In the genomic region with DNA sequence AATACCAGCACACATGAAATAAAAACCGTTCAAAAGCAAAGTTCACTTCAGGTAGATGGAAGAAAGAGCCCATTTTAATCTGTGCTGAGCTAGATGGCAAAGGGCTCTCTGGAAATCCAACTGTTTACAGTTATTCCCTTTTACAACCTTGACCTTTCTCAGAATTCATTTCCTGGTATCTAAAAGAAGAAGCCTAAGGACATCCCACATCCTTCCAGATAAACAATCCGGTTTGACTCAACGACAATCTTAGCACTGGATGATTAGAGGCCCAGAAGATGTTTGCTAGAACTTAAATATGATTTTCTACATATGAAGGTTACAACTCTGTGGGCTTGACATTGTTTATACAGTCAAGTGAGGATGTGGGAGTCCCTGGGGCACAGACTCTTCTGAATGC, we compare ENCODE assay signal across 18 mouse cellular contexts.
DNase-seq lines count a peak whose midpoint lies in the region; ATAC-seq lines count a peak whose summit lies in the region.
"Had no signal": no experiment of that assay in that cellular context is flagged by ENCODE, and none has a peak within 500 bp of the region (broad histone marks: within the 10 kb centered on the region; RNA-seq: fewer than 3 reads in every experiment).

No protein-coding gene starts in this region.

- no peaks in the 10 kb centered on the region for H3K27me3 ChIP-seq in heart, embryonic 16.5 days (ENCODE audit: control insufficient read depth, insufficient read depth, low read length)
- H3K27me3 ChIP-seq in heart, embryonic 11.5 days (ENCODE audit: control insufficient read depth, insufficient read depth, low read length): no peaks in the 10 kb centered on the region; the same call in 1 of the 2 replicates
- H3K27me3 ChIP-seq in liver, embryonic 16.5 days (ENCODE audit: control insufficient read depth, insufficient read depth, low read depth, low read length): no peaks in the 10 kb centered on the region
- H3K27me3 ChIP-seq in liver, embryonic 12.5 days (replicated peaks): no peaks in the 10 kb centered on the region
- H3K27me3 ChIP-seq in embryonic facial prominence, embryonic 15.5 days: no peaks in the 10 kb centered on the region
- peaks cover 2% of the 10 kb centered on the region; the same call in 1 of the 2 replicates for H3K27me3 ChIP-seq in limb, embryonic 13.5 days
- H3K27me3 ChIP-seq: hindbrain, embryonic 12.5 days had no signal

- no peak overlapping the region for H3K4me3 ChIP-seq in heart, embryonic 16.5 days (ENCODE audit: low read length)
- H3K4me3 ChIP-seq in heart, embryonic 11.5 days (ENCODE audit: low read depth, low read length): no peak overlapping the region
- no peak overlapping the region for H3K4me3 ChIP-seq in liver, embryonic 16.5 days (ENCODE audit: low read depth, low read length)
- no peak overlapping the region for H3K4me3 ChIP-seq in liver, embryonic 12.5 days
- no peak overlapping the region for H3K4me3 ChIP-seq in embryonic facial prominence, embryonic 15.5 days (replicated peaks)
- H3K4me3 ChIP-seq in limb, embryonic 13.5 days: no peak overlapping the region
- H3K4me3 ChIP-seq: hindbrain, embryonic 12.5 days had no signal

- no peak overlapping the region for H3K9ac ChIP-seq in heart, embryonic 16.5 days (ENCODE audit: low read length)
- no peak overlapping the region for H3K9ac ChIP-seq in heart, embryonic 11.5 days (ENCODE audit: low read depth, low read length)
- no peak overlapping the region for H3K9ac ChIP-seq in liver, embryonic 16.5 days (ENCODE audit: low read depth, low read length)
- no peak overlapping the region for H3K9ac ChIP-seq in liver, embryonic 12.5 days
- no peak overlapping the region for H3K9ac ChIP-seq in embryonic facial prominence, embryonic 15.5 days
- H3K9ac ChIP-seq in limb, embryonic 13.5 days: no peak overlapping the region
- H3K9ac ChIP-seq: hindbrain, embryonic 12.5 days had no signal

- H3K4me2 ChIP-seq in heart, embryonic 16.5 days (ENCODE audit: low read depth, low read length): no peak overlapping the region
- H3K4me2 ChIP-seq in heart, embryonic 11.5 days: no peak overlapping the region
- no peak overlapping the region for H3K4me2 ChIP-seq in liver, embryonic 16.5 days (ENCODE audit: low read depth, low read length)
- no peak overlapping the region for H3K4me2 ChIP-seq in liver, embryonic 12.5 days
- no peak overlapping the region for H3K4me2 ChIP-seq in embryonic facial prominence, embryonic 15.5 days (replicated peaks)
- peak overlapping the region; percentile 49; the same call in 1 of the 2 replicates for H3K4me2 ChIP-seq in limb, embryonic 13.5 days (replicated peaks)
- H3K4me2 ChIP-seq: hindbrain, embryonic 12.5 days; midbrain, embryonic 11.5 days had no signal

- H3K4me1 ChIP-seq in heart, embryonic 16.5 days (ENCODE audit: control insufficient read depth, insufficient read depth, low read length): peaks cover 29% of the 10 kb centered on the region
- peaks cover 4% of the 10 kb centered on the region; the same call in 1 of the 2 replicates for H3K4me1 ChIP-seq in heart, embryonic 11.5 days (ENCODE audit: control insufficient read depth, insufficient read depth, low read length)
- peaks cover 6% of the 10 kb centered on the region for H3K4me1 ChIP-seq in liver, embryonic 16.5 days (ENCODE audit: control insufficient read depth, low read depth, low read length)
- H3K4me1 ChIP-seq in liver, embryonic 12.5 days: no peaks in the 10 kb centered on the region
- H3K4me1 ChIP-seq in embryonic facial prominence, embryonic 15.5 days: peaks cover 42% of the 10 kb centered on the region
- peaks cover 55% of the 10 kb centered on the region for H3K4me1 ChIP-seq in limb, embryonic 13.5 days

- WGBS in heart, embryonic 16.5 days: 66% methylated on average over 3 of the region's 3 CpGs
- 69% methylated on average over 3 of the region's 3 CpGs for WGBS in heart, embryonic 11.5 days (ENCODE audit: insufficient replicate concordance)
- WGBS in liver, embryonic 16.5 days (ENCODE audit: insufficient replicate concordance): 54% methylated on average over 3 of the region's 3 CpGs
- WGBS in liver, embryonic 12.5 days (ENCODE audit: insufficient replicate concordance): 49% methylated on average over 3 of the region's 3 CpGs
- 68% methylated on average over 3 of the region's 3 CpGs for WGBS in embryonic facial prominence, embryonic 15.5 days
- 72% methylated on average over 3 of the region's 3 CpGs for WGBS in limb, embryonic 13.5 days

- DNase-seq in urinary bladder, postnatal 10 days (ENCODE audit: low spot score): no peak
- DNase-seq in cerebellum, postnatal 4 days (ENCODE audit: low spot score in 2 of 2): no peak
- DNase-seq: cerebellum, adult 11 months; cerebellum, postnatal 25 days; kidney, adult 18-20 months; layer of hippocampus, adult 9-11 months; lung, adult 18-20 months; right cerebral cortex, postnatal 4 days had no signal

- H3K36me3 ChIP-seq in heart, embryonic 16.5 days (ENCODE audit: control insufficient read depth, insufficient read depth): no peaks in the 10 kb centered on the region
- no peaks in the 10 kb centered on the region for H3K36me3 ChIP-seq in heart, embryonic 11.5 days (ENCODE audit: control insufficient read depth, insufficient read depth, low read length)
- no peaks in the 10 kb centered on the region for H3K36me3 ChIP-seq in liver, embryonic 16.5 days (ENCODE audit: control insufficient read depth, insufficient read depth)
- H3K36me3 ChIP-seq in liver, embryonic 12.5 days: no peaks in the 10 kb centered on the region
- no peaks in the 10 kb centered on the region for H3K36me3 ChIP-seq in embryonic facial prominence, embryonic 15.5 days
- no peaks in the 10 kb centered on the region for H3K36me3 ChIP-seq in limb, embryonic 13.5 days
- H3K36me3 ChIP-seq: G1E; hindbrain, embryonic 12.5 days had no signal

- H3K27ac ChIP-seq in heart, embryonic 16.5 days (ENCODE audit: low read length): peak overlapping the region; percentile 67
- no peak overlapping the region for H3K27ac ChIP-seq in heart, embryonic 11.5 days (ENCODE audit: low read depth, low read length)
- 0 out of 2 replicates have a peak overlapping the region, but pooled peaks have one; percentile 4 for H3K27ac ChIP-seq in liver, embryonic 16.5 days (ENCODE audit: low read length)
- H3K27ac ChIP-seq in liver, embryonic 12.5 days: no peak overlapping the region
- peak overlapping the region; percentile 77 for H3K27ac ChIP-seq in embryonic facial prominence, embryonic 15.5 days (replicated peaks)
- H3K27ac ChIP-seq in limb, embryonic 13.5 days: peak overlapping the region; percentile 77
- H3K27ac ChIP-seq: hindbrain, embryonic 12.5 days had no signal

- 0 out of 2 replicates have a peak, but pooled peaks cover 2% of the 10 kb centered on the region for H3K9me3 ChIP-seq in heart, embryonic 16.5 days (replicated peaks; ENCODE audit: control insufficient read depth, low read length)
- no peaks in the 10 kb centered on the region for H3K9me3 ChIP-seq in heart, embryonic 11.5 days (replicated peaks; ENCODE audit: control insufficient read depth, low read length)
- H3K9me3 ChIP-seq in liver, embryonic 16.5 days (replicated peaks; ENCODE audit: control insufficient read depth, low read length): no peaks in the 10 kb centered on the region
- no peaks in the 10 kb centered on the region for H3K9me3 ChIP-seq in liver, embryonic 12.5 days (replicated peaks)
- H3K9me3 ChIP-seq in embryonic facial prominence, embryonic 15.5 days (replicated peaks): no peaks in the 10 kb centered on the region
- H3K9me3 ChIP-seq in limb, embryonic 13.5 days: no peaks in the 10 kb centered on the region
- H3K9me3 ChIP-seq: hindbrain, embryonic 12.5 days had no signal

- ATAC-seq in heart, embryonic 16.5 days (replicated peaks; ENCODE audit: extremely low read depth, insufficient read depth, low FRiP score): no peak
- ATAC-seq in heart, embryonic 11.5 days (replicated peaks; ENCODE audit: insufficient number of reproducible peaks, low FRiP score, low TSS enrichment): no peak
- ATAC-seq in liver, embryonic 16.5 days (ENCODE audit: low read depth): no peak
- ATAC-seq in liver, embryonic 12.5 days: no peak
- no peak for ATAC-seq in embryonic facial prominence, embryonic 15.5 days (ENCODE audit: insufficient number of reproducible peaks, low FRiP score, low TSS enrichment, low read depth)
- ATAC-seq in limb, embryonic 13.5 days (ENCODE audit: low FRiP score, low read depth): no peak
- ATAC-seq: forebrain, embryonic 14.5 days had no signal

Comparison
In these comparisons a context has a peak if more than half of its experiments do, and no peak if none do; other contexts are left out.
1. H3K27ac ChIP-seq: peak in heart, embryonic 16.5 days (single experiment), liver, embryonic 16.5 days (single experiment), embryonic facial prominence, embryonic 15.5 days (single experiment) and limb, embryonic 13.5 days (single experiment); none in heart, embryonic 11.5 days (single experiment) and liver, embryonic 12.5 days (single experiment).